Mouse (Mus musculus) induced T-regulatory cell, adult 2 months (primary cell): Measurements from ENCODE around the gene Fignl2.

ENCODE experiments used
- DNase-seq: peaks from one replicate; pipeline ENCODE4 v3.0.0-alpha.2; 2012; ENCODE audit warnings: low read depth

The Fignl2 gene

GRCm38 (mm10) chr15:101092829-101093648, 14.7 kb upstream of the Fignl2 start:
- DNase-seq = no peak

DNA sequence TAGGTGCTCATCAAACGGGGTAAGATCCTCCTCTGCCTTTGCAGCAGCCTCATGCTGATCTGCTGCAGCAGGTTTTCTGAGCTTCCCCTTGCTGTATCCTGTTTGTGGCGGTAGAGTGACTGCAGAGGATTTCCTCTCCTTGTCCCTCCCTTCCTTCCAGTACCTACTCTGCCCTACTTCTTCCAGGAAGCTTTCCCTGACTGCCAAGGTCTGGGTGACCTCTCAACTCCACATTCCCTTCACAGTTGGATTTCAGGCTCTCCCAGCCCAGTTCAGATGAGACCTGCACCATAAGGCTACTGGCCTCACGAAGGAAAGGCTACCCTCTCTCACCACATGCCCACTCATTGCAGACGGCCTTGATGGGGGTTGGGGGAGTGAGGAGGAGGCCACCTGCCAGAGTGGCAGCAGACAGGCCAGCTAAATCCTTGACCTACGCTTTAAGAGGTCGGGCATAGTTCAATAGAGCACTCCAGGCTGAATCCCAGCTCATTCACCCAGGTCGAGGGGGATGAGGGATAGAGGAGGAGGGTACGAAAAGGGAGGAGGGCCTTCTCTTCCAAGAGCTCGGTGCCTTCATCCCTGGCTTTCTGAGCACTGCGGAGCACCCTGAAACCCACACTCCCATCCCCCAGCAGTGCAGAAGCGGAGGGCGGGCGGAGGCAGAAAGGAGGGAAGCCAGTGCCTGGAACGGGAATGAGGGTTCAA, 13.9 kb upstream of the Fignl2 start:
- DNase-seq = no peak

DNA sequence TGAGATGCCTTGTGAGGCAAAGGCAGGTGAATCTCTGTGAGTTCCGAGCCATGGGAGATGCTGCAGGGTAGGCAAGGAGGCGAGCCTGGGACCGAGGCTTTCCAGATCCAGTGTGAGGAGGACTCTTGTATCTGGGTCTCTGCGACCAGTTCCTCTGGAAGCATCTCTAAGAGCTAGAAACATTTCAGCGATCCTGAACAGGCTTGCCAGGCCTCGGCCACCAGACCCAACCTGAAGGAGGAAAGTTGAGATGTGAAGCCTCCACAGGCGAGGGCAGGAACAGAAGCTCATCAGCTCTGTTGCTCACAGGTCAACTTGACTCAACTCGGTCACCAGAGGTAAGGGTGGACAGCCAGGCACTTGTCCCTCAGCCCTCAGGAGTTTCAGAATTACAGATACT, 13.2 kb upstream of the Fignl2 start:
- DNase-seq = no peak

DNA sequence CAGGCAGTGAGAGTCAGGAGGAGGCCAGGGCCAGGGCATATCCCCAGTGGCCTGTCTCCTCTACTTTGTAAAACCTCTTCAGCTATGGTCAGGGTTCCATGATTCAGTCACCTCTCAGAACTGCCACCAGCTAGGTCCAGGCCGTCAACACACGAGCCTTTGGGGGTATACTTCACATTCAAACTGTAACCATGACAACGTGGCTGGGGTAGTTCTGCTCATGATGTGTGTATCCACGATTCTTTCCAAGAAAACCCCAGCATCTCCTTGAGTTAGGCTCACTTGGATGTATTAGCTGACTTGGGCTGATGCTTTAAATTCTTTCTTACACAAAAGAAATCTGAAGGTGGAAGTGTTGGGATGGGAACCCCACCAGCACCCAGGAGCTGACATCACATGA, 9.9 kb upstream of the Fignl2 start:
- DNase-seq = no peak

DNA sequence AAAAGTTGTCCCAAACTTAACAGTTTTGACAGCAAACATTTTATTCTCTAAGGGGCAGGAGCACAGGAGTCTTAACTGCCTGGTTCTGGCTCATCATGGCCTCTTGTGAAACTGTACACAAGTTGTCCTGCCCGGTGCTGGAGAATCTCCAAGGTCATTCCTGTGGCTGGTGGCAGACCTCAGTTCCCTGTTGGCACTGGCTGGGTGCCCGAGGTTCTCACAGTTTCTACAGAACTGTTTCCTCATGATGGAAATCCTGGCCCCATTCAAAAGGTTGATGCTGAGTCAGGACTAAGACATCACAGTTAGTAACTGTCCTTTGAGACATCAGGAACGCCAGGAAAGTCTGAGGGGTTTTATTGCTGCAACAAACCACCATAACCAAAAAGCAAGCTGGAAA, 8.6 kb upstream of the Fignl2 start:
- DNase-seq = no peak

GRCm38 (mm10) chr15:101086451-101086850, 8.1 kb upstream of the Fignl2 start:
- DNase-seq = no peak

DNA sequence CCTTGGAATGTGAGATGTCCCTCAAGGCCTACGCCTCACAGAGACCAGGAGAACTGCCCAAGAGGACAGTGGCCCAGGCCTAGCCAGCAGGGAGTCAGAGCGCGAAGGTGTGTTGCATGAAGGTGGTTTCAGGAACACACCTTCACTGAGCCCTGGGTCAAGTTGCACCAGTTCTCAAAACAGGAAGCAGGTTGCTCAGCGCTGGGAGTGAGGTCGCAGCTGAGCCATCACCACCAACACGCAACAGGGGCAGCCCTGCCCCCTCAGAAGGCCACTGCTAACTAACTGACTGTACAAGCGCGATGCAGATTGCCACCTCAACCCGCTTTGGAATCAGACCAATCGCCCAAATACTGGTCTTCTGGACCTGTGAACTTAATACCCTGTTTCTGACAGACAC, 6.1 kb upstream of the Fignl2 start:
- no peak for DNase-seq

DNA sequence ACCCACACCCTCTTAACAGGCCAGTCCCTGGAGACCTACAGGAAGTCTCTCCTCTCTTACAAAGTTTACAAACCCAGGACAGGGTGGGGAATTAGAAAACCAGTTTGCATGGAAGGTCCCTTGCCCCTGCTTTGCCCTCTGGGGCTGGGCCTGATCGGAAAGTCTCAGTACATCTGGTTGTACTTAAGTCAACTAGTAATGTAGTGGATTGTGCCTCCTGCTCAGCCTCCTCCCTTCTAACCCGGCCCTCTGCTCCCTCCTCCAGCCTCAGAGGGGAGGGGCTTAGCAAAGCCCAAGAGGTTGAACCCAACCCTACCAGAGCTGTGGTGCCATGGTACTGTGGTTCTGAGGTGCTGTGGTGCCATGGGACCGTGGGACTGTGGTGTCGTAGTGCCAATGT, 3.9 kb upstream of the Fignl2 start:
- no peak for DNase-seq

- no peak for DNase-seq
Observed at GRCm38 (mm10) chr15:101081035-101081548, 2.7 kb upstream of the Fignl2 start.

- no peak for DNase-seq
Observed at GRCm38 (mm10) chr15:101080031-101080520, 1.7 kb upstream of the Fignl2 start.

GRCm38 (mm10) chr15:101078731-101079156, 377 bp upstream of the Fignl2 start:
- DNase-seq = peak; percentile 43

GRCm38 (mm10) chr15:101077001-101077812, 1.2 kb downstream of the Fignl2 start:
- no peak for DNase-seq

DNA sequence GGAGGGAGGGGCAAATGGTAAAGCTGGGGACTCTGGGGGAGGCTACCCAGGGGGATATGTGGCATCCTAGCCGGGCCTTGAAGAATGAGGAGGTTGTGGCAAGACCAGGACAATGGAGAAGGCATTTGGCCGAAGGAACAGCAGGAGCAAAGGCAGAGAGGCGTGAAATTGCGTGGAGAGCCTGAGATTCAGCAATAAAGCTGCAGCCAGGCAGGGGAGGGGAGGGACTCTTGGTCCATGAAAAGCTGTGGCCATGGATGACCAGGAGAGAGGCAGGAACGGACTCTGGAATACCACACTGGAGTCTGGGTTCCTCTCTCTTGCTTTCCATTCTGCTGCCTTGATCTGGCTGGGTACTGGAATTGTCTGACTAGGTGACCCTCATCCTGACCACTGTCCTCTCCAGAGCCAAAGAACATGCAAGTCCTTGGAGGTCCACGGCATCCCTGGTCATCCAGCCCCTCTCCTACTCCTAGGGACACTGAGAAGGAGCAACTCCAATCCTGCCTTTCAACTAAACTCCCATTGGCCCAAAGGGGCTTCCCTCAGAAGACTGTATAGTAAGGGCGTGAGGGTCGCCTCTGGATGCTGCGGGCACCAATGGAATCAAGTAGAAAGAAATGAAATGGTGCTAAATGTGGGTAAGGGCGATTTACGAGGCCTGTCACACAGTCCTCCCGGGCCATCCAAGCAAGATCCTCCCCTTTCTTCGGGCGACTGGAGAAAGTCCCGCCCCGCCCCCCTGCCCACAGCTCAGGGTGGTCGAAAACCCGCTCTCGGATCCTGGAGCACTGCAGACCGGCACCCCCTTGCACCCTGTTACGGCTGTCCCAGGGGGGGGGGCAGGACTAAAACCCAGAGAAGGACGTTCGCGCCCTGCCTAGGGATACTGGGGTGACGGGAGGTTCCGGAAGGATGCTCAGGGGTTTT, 2.0 kb downstream of the Fignl2 start:
- DNase-seq = no peak

DNA sequence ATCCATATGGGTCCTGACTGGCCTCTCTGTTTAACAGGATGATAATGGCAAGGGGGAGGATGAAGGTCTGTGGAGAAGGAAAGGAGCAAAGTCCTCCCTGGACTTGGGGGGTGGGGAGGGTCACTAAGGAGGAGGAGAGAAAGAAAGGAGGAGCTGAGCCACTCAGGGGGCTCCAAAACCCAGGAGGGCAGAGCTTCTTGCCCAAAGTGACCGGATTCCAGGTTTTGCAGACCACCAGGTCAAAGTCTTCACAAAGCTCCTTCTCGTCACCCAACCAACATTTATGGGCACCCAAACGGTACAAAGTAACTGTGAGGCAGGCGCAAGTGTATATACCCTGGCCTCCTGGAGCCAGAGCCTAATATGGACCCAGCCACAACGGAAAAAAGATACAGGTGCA, 2.7 kb downstream of the Fignl2 start:
- no peak for DNase-seq

GRCm38 (mm10) chr15:101075150-101075549, 3.2 kb downstream of the Fignl2 start:
- DNase-seq = no peak

DNA sequence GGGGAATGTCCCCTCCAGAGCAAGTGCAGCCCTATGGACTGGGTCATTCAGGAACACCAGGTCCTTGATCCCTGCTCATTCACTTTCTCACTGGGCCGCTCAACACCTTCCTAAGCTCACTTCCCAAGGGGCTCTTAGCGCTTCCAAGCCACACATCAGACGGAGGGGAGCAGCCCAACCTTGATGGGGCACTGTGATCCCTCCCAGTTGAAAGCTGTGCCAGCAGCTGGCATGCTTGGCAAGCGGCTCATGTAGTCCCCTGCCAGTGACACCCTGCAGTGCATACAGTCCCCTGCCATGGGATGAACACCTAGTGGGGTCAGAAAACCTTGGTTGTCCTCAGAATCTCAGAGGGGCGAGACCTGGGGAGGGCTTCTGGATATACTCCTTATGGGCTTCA, 4.3 kb downstream of the Fignl2 start:
- DNase-seq = no peak

DNA sequence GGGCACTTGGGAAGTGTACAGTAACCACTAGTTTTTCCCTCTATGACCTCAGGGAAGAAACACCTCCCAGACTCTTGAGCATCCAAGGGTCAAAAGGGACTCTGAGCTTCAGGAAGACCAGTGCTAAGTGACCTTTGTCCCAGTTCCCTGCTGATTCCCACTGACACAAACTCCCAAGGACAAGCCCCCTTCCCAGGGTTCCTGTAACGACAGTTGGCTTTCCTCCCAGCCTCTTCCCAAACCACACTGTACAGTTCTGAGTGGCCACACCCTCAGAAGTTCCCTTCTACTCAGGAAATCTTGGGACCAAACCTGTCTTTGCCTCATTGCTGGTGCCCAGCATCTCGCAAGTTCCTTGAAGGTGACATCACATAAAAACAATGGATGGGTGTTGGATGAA, 5.6 kb downstream of the Fignl2 start:
- no peak for DNase-seq

DNA sequence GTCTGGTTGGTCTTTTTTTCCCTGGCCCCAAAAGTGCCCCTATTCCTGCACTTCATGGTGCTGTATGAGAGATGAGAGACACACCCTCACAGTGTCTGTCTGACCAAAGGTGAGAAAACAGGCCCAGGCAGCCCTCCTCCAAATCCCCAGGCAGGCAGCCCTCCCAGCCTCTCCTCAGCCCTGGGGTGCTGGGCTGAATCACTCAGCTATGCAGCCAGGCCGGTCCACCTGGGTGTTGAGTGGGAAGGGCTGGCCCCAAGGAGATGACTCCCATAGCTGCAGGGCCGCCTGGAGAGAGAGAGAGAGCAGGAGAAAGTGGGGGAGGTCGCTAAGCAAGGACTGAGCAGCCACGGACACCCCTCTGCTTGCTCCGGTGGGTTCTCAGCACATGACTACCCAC, 7.6 kb downstream of the Fignl2 start:
- no peak for DNase-seq

- DNase-seq = no peak
Observed at GRCm38 (mm10) chr15:101069641-101070190, 8.7 kb downstream of the Fignl2 start.

DNA sequence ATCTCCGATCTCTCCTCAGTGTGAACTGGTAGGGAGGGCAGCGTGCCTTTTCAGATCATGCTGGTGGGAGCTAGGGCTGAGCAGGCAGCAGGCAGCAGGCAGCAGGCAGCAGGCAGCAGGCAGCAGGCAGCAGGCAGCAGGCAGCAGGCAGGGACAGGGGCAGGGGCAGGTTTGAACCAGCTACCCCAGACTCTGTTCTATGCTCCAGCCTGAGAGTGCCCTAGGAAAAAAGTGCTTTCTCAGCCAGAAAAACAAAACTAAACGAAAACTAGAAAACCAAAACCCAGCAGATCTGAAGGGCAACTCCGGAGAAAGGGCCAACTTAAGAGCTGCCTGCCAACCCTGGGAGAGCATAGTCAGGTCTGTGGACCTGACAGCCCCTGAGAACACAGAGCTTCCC, 9.7 kb downstream of the Fignl2 start:
- DNase-seq = no peak

GRCm38 (mm10) chr15:101068029-101068428, 10.3 kb downstream of the Fignl2 start:
- DNase-seq = no peak
